Mouse (Mus musculus) hindbrain, embryonic 13.5 days (tissue): Measurements from ENCODE around the gene Dram1. TPM values are rescaled to one million over a fixed set of nuclear protein-coding genes. Genes with fewer than 3 reads are reported as not detected.

Source experiments
- ATAC-seq: fragments of 200-750 bp; cut with Nextera tagmentation; 2 replicates; pipeline ENCODE4 v1.8.0; 2017; ENCODE audit warnings: moderate TSS enrichment; ENCODE audit not compliant: low FRiP score
- H3K27ac ChIP-seq: fragments of 300-500 bp; sonication (generic); 2 replicates; pipeline ENCODE4 v1.5.1; 2015; ENCODE audit warnings: inconsistent platforms, mild to moderate bottlenecking, moderate library complexity
- H3K27me3 ChIP-seq: fragments of 300-500 bp; sonication (generic); 2 replicates; pipeline ENCODE4 v1.6.1; 2015; ENCODE audit warnings: mild to moderate bottlenecking, inconsistent platforms
- H3K36me3 ChIP-seq: fragments of 300-500 bp; sonication (generic); 2 replicates; pipeline ENCODE4 v1.6.1; 2015; ENCODE audit warnings: mild to moderate bottlenecking, inconsistent platforms
- H3K4me1 ChIP-seq: fragments of 300-500 bp; sonication (generic); replicated peaks from 2 replicates; pipeline ENCODE4 v1.6.1; 2015; ENCODE audit warnings: inconsistent platforms
- H3K4me2 ChIP-seq: fragments of 300-500 bp; sonication (generic); 2 replicates; pipeline ENCODE4 v1.6.1; 2015; ENCODE audit warnings: inconsistent platforms, mild to moderate bottlenecking, moderate library complexity
- H3K4me3 ChIP-seq: fragments of 300-500 bp; sonication (generic); 2 replicates; pipeline ENCODE4 v1.5.1; 2015; ENCODE audit warnings: mild to moderate bottlenecking, inconsistent platforms
- H3K9ac ChIP-seq: fragments of 300-500 bp; sonication (generic); 2 replicates; pipeline ENCODE4 v1.6.1; 2015; ENCODE audit warnings: mild to moderate bottlenecking, inconsistent platforms
- H3K9me3 ChIP-seq: fragments of 300-500 bp; sonication (generic); 2 replicates; pipeline ENCODE4 v1.6.1; 2016; ENCODE audit warnings: inconsistent platforms
- WGBS: fragments of 180-500 bp; shearing (Covaris S2); methylation state at CpG from one replicate; pipeline ENCODE4 v1.1.7; 2015; 5-methylcytosine and 5-hydroxymethylcytosine counted together
- polyA plus RNA-seq: library from polyadenylated mRNA; unstranded; fragments of >200 nt; fragmentation: Nextera tagmentation; extraction: Ambion mirVana; gene quantifications from 2 replicates; pipeline ENCODE4 v1.2.1, GENCODE M21; 2015

Gene Dram1
- polyA plus RNA-seq, 1 experiment from 2014 or later = 0.55 TPM

DNA sequence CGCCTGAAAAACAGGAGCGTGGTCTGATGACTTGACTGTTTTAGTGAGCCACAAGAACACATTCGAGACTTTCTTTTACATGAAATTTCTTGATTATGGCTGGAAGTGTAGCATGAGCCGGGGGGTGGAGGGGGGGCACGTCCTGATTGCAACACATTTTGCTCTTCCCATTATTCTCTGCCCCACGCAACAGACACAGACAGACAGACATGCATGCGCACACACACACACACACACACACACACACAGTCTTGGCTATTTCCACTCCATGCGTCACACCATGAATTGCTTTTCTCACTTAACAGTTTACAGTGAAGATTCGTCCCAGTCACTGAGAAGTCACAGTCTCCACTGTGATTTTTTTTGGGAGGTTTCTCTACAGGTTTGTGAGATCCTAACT lies 38.2 kb downstream of the Dram1 start:
- H3K27ac ChIP-seq = no peak overlapping the region
- no peak for ATAC-seq

DNA sequence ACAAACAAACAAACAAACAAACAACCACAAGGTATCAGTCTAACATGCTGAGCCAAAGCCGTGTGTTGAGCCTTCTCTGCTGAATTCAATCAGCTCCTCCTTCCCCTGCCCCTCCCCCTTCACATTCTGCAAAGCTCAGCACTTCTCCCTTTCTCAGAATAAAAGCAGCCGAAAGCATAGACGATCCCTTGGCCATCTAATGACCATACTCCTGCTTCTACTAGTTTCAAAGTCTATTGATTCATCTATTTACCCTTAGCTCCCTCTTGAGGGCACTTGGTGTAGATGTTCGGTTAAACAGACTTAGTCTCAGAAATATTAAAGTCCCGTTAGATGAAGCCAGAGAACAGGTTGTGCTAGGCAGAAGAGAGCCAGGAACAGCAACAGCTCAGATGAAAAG lies 48.2 kb downstream of the Dram1 start:
- Histone ChIP-seq H3K27me3 (no peaks in the 10 kb centered on the region), H3K36me3 (no peaks in the 10 kb centered on the region), H3K27ac (no peak overlapping the region), H3K9me3 (no peaks in the 10 kb centered on the region), H3K4me2 (no peak overlapping the region), H3K9ac (no peak overlapping the region), H3K4me3 (no peak overlapping the region), H3K4me1 (no peaks in the 10 kb centered on the region; the same call in 1 of the 2 replicates)
- WGBS = 35% methylated on average over 5 of the region's 5 CpGs
- ATAC-seq = no peak

More for the DNA sequence above, 38.2 kb downstream of the Dram1 start:
- Histone ChIP-seq H3K4me1 (no peaks in the 10 kb centered on the region), H3K9me3 (no peaks in the 10 kb centered on the region), H3K4me2 (no peak overlapping the region), H3K27me3 (no peaks in the 10 kb centered on the region), H3K36me3 (no peaks in the 10 kb centered on the region), H3K9ac (no peak overlapping the region), H3K4me3 (no peak overlapping the region)
- WGBS = 89% methylated on average over 9 of the region's 9 CpGs

DNA sequence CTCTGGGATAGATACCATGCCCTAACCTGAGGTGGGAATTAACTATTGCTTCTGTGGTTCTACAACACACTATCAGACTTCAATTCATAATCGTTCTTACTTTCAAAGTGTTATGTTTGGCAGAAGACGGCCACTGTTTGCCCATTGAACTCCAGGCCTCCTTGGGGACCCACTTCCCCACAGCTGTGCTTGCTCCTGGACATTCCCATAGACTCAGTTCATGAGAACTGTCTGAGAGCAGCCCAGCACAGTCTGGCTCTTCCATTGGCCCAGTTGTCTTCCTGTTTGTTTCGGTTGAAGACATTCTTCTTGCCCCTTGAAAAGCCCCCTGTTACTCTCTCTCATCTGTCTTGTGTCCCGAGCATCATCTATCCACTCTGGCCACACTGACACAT lies 50.8 kb downstream of the Dram1 start:
- 68% methylated on average over 4 of the region's 4 CpGs for WGBS
- Histone ChIP-seq H3K4me1 (no peaks in the 10 kb centered on the region; the same call in 1 of the 2 replicates), H3K27me3 (no peaks in the 10 kb centered on the region), H3K4me2 (no peak overlapping the region), H3K9me3 (no peaks in the 10 kb centered on the region), H3K4me3 (no peak overlapping the region), H3K36me3 (no peaks in the 10 kb centered on the region), H3K9ac (no peak overlapping the region), H3K27ac (no peak overlapping the region)
- ATAC-seq = no peak

DNA sequence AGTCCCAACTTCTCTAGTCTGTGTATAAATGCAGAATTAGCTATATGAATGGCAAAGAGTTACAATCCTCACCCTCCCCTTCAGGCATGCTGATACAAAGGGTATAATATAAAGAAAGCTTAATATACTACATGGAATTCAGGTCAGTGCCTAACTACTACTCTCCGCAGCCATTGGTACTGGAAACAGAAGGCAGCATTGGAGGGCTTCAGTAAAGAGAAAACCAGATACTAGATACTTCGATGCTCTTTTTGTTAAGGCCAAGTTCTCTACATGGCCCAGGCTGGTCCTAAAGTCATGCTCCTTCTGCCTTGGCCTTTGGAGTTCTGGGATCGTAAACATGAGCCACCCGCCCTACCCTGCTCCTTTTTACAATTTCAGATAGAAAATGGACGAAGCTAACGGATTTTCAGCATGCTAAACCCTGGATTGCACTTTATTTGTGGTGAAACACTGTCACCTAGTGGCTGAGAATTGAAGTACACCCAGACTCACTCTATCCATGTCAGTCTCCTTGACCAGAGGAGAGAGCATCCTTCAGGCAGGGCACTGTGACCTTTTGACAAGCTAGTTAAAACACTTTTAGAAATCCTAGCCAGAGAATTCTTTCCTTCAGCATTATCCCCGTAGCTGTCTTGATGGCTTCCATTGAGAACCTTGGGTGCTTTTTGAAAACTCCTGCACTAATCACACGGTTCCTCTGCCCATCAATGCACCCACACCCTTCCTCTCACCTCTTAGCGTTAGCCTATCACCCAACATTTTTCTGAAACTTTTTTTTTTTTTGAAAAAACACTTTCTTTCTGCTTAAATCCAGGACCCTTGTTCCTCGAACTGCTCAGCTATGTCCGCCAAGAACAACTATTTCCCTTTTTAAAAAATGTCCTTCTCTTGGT lies 51.5 kb downstream of the Dram1 start:
- no peak overlapping the region for H3K4me3 ChIP-seq
- 0 out of 2 replicates have a peak overlapping the region, but pooled peaks have one; percentile 58 for H3K9ac ChIP-seq
- H3K9me3 ChIP-seq = no peaks in the 10 kb centered on the region
- peak overlapping the region; percentile 49 for H3K4me2 ChIP-seq
- WGBS = 49% methylated on average over 11 of the region's 11 CpGs
- ATAC-seq = peak; percentile 83
- no peaks in the 10 kb centered on the region for H3K27me3 ChIP-seq
- H3K4me1 ChIP-seq = no peaks in the 10 kb centered on the region; the same call in 1 of the 2 replicates
- H3K27ac ChIP-seq = no peak overlapping the region
- H3K36me3 ChIP-seq = no peaks in the 10 kb centered on the region

DNA sequence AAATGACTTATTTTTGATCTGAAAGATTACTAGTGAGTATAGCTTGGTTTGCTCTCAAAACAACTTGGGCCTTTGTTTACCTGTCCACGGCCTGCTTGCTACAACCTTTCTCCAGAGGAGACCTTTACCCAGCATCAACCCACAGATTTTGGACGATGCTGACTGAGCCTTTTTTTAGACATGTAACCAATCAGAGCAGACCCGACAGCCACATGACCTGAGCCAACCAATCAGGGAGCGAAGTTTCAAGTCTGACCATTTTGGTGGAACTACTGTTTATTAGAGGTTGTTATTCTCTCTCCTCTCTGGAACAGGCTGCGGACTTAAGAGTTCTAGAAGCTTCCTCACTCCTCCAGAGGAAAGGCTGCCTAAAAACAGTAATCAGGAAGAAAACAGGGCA lies 57.1 kb downstream of the Dram1 start:
- Histone ChIP-seq H3K27ac (no peak overlapping the region), H3K4me1 (0 out of 2 replicates have a peak, but pooled peaks cover 3% of the 10 kb centered on the region), H3K4me3 (no peak overlapping the region), H3K4me2 (no peak overlapping the region), H3K36me3 (no peaks in the 10 kb centered on the region), H3K27me3 (no peaks in the 10 kb centered on the region), H3K9me3 (no peaks in the 10 kb centered on the region), H3K9ac (no peak overlapping the region)
- ATAC-seq = no peak
- 85% methylated on average over 5 of the region's 5 CpGs for WGBS

DNA sequence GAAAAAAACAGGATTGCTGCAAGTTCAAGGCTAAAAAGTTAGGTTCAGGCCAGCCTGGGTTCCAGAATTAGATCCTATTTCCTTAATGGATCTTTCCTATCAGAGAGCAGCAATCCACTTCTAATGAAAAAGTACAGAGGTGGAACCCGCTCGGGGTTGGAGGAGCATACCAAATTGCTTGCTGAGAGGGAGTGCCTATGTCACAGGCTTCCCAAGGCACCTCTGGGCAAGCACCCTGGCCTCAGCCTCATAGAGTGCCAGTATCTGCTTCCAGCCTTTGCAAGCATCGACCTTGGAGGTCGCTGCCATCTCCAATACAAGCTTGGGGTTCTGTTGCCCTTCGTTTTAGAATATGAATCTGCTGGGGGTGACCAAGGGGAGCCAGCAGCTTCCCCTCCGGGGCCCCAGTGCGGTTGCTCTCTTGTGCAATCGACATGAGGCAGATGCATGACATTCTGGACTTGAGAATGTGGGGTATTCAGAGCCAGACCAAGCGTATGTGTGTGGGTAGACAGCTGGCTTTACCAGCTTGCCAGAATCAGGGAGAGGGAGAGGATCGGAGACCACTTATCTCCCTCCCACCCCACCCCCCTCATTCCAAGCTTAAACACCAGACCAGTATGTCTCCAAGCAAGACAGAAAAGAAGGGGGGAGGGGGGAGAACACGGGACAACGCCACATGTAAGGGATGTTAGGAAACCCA lies 58.0 kb downstream of the Dram1 start:
- H3K9ac ChIP-seq = no peak overlapping the region
- no peaks in the 10 kb centered on the region for H3K27me3 ChIP-seq
- 73% methylated on average over 12 of the region's 12 CpGs for WGBS
- H3K4me3 ChIP-seq = no peak overlapping the region
- no peaks in the 10 kb centered on the region for H3K36me3 ChIP-seq
- H3K4me2 ChIP-seq = no peak overlapping the region
- 0 out of 2 replicates have a peak, but pooled peaks have one; percentile 32 for ATAC-seq
- H3K9me3 ChIP-seq = no peaks in the 10 kb centered on the region
- no peak overlapping the region for H3K27ac ChIP-seq
- 0 out of 2 replicates have a peak, but pooled peaks cover 3% of the 10 kb centered on the region for H3K4me1 ChIP-seq

DNA sequence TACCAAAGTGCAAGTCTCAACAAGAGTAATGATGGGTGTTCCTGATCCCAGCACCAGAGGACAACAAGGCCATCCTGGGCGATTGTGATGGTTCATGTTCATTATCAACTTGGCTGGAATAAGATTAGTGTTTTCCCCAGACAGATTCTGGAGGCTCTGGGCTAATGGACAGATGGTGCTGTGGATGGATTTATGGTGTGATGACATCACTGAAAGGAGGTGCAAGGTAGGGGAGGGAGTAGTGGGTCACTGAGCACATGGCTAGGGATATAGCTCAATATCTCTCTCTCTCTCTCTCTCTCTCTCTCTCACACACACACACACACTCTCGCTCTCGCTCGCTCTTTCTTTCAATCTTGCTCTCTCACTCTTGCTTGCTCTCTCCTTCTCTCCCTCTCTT lies 60.7 kb downstream of the Dram1 start:
- WGBS = 88% methylated on average over 4 of the region's 4 CpGs
- H3K9me3 ChIP-seq = no peaks in the 10 kb centered on the region
- ATAC-seq = no peak

DNA sequence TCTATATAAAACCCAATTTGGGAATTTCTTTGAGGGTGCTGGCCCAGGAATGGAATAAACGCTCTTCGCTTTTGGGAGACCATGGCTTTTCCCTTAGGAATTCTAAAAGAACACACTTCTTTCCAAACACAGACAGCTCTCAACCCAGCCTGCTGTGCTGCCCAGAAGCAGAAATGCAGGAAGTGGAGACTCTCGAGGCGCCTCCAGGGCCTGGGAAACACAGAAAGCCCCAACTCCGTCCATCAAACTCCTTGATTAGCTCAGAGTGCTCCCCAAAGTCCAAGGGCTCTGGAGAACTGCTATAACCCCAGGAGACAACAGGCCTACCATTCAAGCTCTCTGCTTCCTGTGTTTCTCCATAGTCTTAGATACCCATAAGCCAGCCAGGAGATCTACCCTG lies 61.7 kb downstream of the Dram1 start:
- ATAC-seq = no peak

More for the DNA sequence above, 60.7 kb downstream of the Dram1 start:
- Histone ChIP-seq H3K9ac (no peak overlapping the region), H3K27ac (no peak overlapping the region), H3K4me1 (0 out of 2 replicates have a peak, but pooled peaks cover 3% of the 10 kb centered on the region), H3K36me3 (no peaks in the 10 kb centered on the region), H3K4me2 (no peak overlapping the region), H3K4me3 (no peak overlapping the region), H3K27me3 (no peaks in the 10 kb centered on the region)

DNA sequence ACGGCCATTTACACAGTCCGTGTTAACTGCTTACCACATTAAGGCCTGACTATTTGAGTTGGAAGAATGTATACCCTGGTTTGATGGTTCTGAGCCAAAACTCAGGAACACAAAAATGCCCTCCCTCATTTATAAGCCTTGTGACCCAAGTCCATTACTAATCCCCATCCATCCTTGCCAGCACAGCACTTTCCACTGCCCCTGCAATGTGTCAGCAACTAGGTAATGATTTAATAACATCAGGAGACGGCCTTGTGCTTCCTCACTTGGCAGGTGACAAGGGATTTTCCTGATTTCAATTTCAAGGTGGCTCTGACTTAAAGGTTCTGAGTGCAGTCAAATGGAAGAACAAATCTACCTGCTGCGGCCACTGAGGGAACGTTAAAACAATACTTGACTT lies 64.0 kb downstream of the Dram1 start:
- Histone ChIP-seq H3K27me3 (no peaks in the 10 kb centered on the region), H3K36me3 (no peaks in the 10 kb centered on the region), H3K4me2 (no peak overlapping the region), H3K4me1 (no peaks in the 10 kb centered on the region), H3K27ac (no peak overlapping the region), H3K9ac (no peak overlapping the region), H3K4me3 (no peak overlapping the region), H3K9me3 (no peaks in the 10 kb centered on the region)
- 87% methylated on average over 5 of the region's 5 CpGs for WGBS
- ATAC-seq = no peak

More for the DNA sequence above, 61.7 kb downstream of the Dram1 start:
- no peak overlapping the region for H3K4me2 ChIP-seq
- no peak overlapping the region for H3K27ac ChIP-seq
- 0 out of 2 replicates have a peak, but pooled peaks cover 3% of the 10 kb centered on the region for H3K4me1 ChIP-seq
- no peaks in the 10 kb centered on the region for H3K9me3 ChIP-seq
- H3K4me3 ChIP-seq = no peak overlapping the region
- H3K27me3 ChIP-seq = no peaks in the 10 kb centered on the region
- WGBS = 89% methylated on average over 5 of the region's 5 CpGs
- no peaks in the 10 kb centered on the region for H3K36me3 ChIP-seq
- H3K9ac ChIP-seq = no peak overlapping the region

DNA sequence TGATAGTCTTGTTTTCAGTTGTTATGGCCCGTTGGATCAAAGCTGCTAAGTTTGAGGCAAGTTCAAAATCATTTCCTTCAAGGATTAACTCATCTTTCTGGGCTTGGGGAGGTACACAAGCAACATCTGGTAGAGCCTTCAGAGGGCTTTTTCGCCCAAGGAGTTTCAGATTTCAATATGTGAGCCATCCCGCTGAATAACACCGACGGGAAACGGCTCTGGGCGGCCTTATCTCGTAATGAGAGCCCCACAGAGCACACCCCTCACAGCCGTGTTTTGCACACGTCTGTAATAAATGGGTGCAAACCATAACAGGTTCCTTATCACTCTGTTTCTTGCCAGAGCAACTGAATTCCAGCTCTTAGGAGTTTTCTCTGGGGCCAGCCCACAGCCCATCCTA lies 69.0 kb downstream of the Dram1 start:
- no peak overlapping the region for H3K9ac ChIP-seq
- no peaks in the 10 kb centered on the region for H3K9me3 ChIP-seq
- H3K36me3 ChIP-seq = no peaks in the 10 kb centered on the region
- no peak overlapping the region for H3K4me2 ChIP-seq
- no peaks in the 10 kb centered on the region for H3K27me3 ChIP-seq
- no peak overlapping the region for H3K4me3 ChIP-seq
- WGBS = 86% methylated on average over 10 of the region's 10 CpGs
- ATAC-seq = no peak
- no peak overlapping the region for H3K27ac ChIP-seq
- H3K4me1 ChIP-seq = no peaks in the 10 kb centered on the region

DNA sequence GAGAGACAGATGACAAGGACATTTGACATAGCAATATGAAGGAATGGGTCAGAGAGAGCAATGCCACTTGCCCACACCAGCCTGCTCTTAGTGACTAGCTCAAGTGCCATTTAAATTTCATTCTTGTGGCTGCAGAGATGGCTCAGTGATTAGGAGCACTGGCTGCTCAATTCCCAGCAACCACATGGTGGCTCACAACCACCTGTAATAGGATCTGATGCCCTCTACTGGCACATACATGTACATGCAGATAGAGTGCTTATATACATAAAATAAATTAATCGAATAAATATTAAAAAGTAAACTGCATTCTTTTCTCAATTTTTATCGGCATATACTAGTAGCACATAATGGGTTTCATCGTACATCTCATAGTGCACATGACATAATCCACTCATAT lies 72.6 kb downstream of the Dram1 start:
- Histone ChIP-seq H3K27ac (no peak overlapping the region), H3K9ac (no peak overlapping the region), H3K9me3 (no peaks in the 10 kb centered on the region), H3K4me2 (no peak overlapping the region), H3K4me3 (no peak overlapping the region), H3K4me1 (no peaks in the 10 kb centered on the region), H3K36me3 (no peaks in the 10 kb centered on the region), H3K27me3 (no peaks in the 10 kb centered on the region)
- ATAC-seq = no peak
- 95% methylated on average over 3 of the region's 3 CpGs for WGBS

DNA sequence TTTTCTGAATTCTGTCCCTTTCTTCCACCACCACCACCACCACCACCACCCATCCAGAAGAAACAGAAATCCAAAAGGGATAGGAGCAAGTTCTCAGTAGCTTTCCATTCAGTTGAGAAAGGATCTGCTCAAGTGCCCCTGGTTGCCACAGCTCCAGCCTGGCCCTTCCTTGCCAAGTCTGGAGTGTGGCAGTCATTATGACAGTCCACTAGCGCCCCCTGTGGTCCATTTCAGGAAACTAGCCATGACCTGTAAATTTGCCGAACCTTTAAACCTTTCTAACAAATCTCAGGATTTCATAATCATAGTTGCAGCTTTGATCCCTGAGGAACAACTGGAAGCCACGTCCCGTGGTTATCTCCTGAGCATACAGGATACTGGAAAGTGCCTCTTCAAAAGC lies 74.6 kb downstream of the Dram1 start:
- 0 out of 2 replicates have a peak, but pooled peaks have one; percentile 68 for ATAC-seq
- H3K9me3 ChIP-seq = no peaks in the 10 kb centered on the region; the same call in 1 of the 2 replicates
- 13% methylated on average over 4 of the region's 4 CpGs for WGBS
- no peak overlapping the region for H3K4me2 ChIP-seq
- no peaks in the 10 kb centered on the region for H3K27me3 ChIP-seq
- H3K36me3 ChIP-seq = no peaks in the 10 kb centered on the region
- no peak overlapping the region for H3K4me3 ChIP-seq
- no peak overlapping the region for H3K27ac ChIP-seq
- no peak overlapping the region for H3K9ac ChIP-seq
- H3K4me1 ChIP-seq = no peaks in the 10 kb centered on the region
